Mouse (Mus musculus) urinary bladder, adult 2 months (tissue): ENCODE measurements around the gene Rmnd5a. TPM values are rescaled to one million over a fixed set of nuclear protein-coding genes. Genes with fewer than 3 reads are reported as not detected.

Experiments
- DNase-seq: peaks from one replicate; pipeline ENCODE4 v3.0.0; 2022; ENCODE audit warnings: low spot score
- polyA plus RNA-seq: library from polyadenylated mRNA; depleted of rRNA; stranded (reverse); fragments of >200 nt; gene quantifications from 2 replicates; pipeline ENCODE4 v1.2.3, GENCODE M21; 2012; rRNA removed

Rmnd5a gene
- polyA plus RNA-seq, 1 experiment: 47.4 TPM

DNA sequence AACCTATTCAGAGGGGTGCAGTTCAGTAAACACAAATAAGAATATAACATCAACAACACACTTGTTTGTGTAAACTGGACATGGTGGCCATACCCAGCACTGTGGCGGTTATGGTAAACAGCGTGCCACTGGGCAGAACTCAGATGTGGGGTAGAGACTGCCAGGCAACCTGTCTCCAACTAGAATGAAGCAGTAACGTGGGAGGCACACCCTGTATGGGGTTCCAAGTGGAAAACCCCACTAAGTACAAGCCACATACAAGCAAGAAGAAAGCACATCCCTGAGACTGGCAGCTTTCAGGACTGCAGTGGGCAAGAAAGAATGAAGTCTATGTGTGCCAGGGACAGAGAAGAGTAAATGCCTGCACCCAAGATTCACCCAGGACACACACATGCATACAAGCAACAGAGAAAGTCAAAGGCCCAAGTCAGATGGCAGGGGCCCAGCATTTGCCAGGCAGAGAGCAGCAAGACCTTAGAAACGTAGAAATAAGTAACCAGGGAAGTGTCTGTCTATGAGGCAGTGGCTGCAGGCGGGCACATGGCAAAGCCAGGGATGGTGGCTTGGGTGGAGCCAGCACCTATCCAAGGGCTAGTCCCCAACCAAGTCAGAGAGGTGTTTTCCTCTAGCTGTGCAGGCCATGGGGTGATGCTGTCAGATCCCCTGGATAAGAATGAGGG lies 68.3 kb downstream of the Rmnd5a start:
- DNase-seq: no peak

DNA sequence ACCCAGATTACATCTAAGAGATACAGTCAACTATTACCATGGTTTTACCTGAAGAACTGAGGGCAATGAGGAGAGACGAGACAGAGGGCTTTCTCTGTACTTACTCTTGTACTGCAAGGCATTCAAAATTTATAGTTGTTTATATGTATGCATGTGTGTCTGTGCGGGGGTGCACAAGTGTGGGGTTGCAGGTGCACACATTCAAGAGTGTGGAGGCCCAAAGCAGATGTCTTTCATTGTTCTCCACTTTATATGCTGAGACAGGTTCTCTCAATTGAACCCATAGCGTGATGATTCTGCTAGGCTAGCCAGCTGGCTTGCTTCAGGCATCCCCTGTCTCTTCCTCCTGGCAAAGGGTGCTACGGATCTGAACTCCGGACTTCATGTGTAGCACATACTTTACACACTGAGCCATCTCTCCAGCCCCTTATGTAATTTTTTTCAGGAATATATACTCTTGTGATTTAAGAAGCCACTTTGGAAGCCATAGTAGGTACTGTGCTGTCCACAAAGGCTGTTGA lies 69.3 kb downstream of the Rmnd5a start:
- no peak for DNase-seq

DNA sequence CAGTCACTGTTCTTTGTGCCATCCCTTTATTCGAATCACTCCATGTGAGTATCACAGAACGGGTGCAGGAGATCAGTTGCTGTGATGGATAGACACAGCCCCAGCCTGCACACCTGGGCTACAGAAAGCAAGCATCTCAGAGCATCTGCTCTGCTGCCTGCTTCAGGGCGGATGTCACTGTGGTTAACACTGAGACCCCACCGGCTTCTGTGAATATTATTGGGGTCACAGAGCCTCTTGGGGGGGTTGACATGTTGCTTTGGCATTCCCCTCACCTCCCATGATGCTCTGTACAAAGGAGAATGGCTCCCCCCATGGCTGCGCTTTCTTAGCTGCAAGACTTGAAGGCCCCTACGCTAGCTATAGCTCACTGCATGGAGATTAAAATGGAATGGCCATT lies 71.0 kb downstream of the Rmnd5a start:
- DNase-seq: no peak

DNA sequence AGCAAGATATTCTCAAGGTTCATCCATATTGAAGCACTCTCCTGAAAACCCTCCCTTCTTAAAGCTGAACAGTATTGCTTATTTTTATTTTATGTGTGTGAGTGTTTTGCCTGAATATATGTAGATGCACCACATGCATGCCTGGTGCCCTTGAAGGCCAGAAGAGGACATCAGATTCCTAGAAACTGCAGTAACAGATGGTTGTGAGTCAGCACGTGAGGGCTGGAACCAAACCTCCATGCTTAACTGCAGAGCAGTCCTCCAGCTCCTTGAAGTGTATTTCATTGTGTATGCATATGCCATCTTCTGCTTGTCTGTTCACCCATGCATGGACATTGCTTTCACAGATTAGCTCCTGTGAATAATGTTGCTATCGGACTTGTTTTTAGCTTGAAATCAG lies 76.4 kb downstream of the Rmnd5a start:
- DNase-seq: no peak

DNA sequence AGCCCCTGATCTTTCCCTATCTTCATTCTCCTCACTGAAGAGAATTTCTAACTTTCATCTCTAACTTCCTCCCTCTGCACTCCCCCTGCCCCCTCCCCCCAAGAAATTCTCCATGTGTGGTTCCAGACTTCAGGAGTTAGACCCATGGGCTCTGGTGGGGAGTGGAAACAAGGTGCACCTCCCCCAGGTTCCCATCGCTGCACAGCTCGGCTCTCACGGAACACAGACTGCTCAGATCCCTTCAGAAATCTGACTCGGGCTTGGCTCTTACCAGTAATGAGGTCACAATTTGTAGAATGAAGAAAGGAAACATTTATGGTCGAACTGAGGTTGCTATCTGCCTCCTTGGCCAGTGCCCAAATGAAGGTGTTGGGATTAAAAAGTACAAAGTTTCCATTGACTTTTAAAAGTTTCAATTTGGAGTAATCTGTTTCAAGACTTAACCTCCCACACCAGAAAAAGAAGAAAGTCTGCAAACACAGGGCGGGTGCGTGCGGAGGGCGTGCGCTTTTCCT lies 79.2 kb downstream of the Rmnd5a start:
- DNase-seq: no peak

DNA sequence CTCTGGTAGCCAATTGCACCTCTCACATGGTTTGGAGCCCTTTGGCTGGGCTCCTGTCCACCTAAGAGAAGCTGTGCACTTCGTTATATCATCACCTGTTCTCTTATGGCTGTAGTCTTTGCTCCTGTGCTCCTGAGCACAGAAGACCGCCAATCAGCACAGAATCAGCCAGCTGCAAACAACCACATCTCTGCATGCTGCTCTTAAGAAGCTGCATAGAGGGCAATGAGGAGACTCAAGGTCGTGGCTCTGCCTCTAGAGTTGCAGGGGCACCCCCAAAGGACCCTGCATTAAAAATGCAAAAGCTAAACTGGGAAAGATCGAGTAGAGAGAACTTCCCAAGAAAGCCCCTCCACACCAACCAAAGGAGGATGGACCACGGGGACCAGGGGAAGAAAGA lies 79.7 kb downstream of the Rmnd5a start:
- no peak for DNase-seq

DNA sequence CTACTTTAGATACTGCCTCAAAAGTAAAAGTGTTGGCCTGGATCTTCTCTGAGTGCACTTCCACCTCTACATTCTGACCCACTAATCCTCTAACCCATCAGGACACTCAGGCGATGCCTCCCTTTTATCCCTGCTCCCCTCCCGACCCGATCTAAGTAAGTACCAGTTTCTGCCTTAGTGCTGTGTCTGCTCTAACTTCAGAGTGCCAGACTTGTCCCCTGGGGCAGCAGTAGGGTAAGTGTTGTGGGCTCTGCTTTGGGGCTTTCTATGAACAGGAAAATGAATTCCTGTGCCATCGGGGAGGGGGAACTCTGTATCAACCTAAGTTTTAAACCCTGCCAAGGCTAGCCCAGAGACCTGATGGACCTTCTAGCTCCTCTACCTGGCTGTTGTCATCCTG lies 80.2 kb downstream of the Rmnd5a start:
- DNase-seq: no peak

DNA sequence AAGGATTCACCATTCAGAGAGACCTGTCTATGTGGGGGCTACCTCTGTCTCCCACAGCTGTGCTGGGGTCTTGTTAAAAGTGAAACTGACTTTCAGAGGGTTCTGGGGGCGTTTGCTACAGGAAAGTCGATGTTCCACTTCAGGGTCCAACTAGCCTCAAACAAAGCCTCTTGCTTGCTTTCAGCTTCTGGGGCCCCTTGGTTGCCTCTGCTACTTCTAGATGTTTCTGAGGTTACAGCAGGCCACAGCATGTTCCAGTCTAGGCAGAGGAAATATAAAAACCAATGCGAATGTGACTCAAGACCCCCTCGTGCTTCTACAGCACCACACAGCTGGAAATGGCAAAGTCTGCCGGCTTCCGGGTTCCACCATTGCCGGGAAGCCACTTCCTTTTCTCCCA lies 82.9 kb downstream of the Rmnd5a start:
- no peak for DNase-seq

DNA sequence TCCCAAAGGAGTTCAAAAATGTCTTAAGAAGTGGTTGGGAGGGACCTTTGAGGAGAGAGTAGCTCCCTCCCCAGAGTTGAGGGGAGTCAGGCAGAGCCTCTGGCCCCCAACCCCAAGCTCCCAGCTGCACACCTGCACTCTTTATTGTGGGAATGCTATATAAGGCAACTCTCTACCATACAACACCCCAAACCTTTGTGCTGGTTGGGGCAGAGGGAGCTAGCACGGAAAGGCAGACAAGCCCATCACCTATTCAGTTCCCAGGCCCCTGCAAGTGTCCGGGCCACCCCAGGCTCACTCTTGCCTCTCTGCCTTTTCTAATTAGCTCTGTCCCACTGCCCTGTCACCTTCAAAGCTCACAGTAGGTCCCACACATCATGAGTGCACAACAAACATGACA lies 86.7 kb downstream of the Rmnd5a start:
- no peak for DNase-seq

DNA sequence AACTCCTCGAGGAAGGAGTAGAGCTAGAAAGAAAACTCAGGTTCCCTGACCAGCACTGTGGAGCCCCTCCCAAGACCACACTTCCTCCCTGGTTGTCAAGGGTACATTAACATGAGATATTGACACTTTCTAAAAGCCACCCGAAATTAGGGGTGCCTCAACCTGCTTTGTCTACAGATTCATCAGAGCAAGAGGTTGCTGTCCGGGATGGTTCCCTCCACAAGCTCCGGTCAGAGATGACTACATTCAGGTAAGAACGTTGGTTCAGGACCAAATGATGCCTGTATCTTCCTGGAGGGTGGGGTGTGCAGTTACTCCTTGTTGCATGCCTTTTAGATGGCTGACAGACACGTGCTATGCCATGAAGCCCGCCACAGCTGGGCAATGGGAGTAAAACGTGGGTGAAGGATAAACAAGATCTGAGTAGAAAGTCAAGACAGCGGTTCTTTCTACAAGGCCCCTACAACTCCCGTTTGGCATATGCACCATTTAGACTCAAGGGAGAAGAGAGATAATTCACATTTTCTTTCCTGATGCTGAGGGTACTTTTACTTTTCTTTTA lies 87.5 kb downstream of the Rmnd5a start:
- no peak for DNase-seq

DNA sequence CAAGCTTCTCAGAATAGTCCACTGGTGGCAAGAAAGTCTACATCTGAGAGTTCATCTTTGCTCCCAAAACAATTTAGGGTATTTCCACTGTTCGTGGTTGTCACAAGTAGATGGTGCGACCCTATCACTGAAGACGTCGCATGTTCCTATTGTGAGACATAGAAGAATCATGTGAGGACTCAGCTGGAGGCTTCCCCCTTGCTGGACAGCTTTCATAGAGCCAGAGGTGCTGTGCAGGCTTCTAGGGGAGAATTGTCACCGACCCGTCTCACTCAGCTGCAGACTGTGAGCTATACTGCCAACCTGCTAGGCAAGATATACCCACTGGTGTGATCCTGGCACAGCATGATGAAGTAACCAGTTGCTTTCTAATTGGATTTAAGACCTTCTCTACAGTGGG lies 88.2 kb downstream of the Rmnd5a start:
- DNase-seq: no peak

DNA sequence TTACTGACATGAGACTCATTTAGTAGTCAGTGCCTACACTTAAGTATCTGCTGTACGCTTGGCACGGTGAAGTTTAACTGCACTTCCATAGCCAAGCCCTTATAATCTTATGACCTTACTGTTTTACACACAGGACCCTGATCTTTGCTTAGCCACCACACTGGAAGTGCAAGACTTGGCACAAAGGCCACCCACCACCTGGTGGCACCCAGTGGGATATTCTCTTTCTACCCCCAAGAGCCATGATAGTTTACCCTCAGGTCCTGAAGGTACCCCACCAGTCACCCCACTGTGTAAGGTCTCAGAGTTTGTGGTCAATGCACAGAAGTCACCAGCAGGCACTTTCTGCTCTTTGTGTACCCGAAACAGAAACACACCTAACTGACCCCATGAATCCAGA lies 89.2 kb downstream of the Rmnd5a start:
- DNase-seq: no peak

DNA sequence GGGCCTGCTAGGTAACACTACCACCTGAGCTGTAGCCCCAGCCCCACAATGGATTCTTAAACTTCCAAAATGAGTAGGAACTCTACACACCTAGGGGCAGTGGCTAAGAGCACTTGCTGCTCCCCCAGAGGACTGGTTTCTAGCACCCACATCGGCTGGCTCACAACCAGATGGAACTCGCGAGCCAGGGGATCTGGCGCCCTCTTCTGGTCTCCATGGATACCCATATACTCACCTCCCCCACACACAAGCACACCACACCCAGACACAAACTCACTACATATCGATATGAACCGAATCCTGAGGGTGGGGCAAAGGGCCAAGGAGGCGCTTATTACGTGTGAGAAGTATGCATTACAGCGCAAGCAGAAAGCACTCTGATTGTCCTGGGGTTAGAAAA lies 92.4 kb downstream of the Rmnd5a start:
- DNase-seq: no peak

DNA sequence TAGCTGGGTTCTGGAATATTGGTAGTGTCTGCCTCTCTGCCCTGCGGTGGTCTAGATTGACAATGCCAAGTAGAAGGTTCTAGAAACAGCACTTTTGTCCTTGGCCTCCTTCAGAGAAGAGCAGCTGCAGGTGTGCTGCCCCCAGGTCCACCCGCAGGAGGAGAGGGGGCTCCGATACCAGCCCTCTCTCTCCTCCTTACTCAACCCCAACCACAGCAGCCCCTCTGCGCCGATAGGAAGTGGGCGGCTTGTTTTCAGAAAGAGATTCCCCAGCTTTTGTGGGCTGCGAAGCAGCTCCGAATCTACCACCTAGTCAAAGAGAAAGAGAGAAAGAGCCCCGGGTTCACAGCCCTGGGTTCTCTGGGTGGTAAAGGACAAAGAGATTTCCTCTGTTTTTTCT lies 99.3 kb downstream of the Rmnd5a start:
- no peak for DNase-seq

DNA sequence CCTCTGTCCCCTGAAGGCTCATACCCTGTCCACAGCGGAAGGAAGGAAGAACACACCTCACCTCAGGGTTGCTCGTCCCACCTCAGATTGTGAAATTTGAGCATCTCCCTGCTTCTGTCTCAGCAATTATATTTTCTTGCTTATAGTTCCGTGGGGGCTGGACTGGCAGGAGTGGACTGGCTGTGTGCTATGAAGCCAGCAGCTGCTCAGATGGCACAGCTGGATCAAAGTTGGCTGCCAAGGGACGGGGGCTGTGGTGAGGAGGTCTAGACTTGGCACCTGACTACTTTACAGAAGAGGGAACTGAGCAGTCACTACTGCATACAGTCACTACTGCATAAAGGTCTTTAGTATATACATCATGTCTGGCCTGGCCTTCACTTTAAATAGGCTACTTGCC lies 101.1 kb downstream of the Rmnd5a start:
- DNase-seq: no peak

DNA sequence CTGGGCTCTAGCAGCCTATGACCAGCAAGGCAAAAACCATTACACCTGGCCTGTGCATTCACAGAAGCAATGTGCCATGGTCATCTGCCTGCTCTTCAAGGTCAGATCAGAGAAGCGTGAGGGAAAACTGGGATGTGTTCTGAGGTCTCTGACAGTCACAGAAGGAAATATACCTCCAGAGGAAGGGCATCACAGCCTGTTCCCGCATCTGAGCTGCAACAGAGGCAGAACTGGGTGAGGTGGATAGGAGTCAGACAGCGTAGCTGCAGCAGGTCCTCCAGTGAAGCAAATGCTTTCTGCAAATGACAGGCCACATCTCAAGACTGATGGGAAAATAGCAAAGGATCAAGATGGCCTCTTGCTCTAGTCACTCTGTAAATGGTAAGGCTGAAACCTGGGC lies 101.5 kb downstream of the Rmnd5a start:
- no peak for DNase-seq

Other genes with a start within 250 kb of the Rmnd5a start
- 0.37 and 0.78 TPM in 2 replicates for gene Fabp1, start 240.8 kb downstream of the Rmnd5a start, polyA plus RNA-seq
- gene Krcc1, start 169.0 kb downstream of the Rmnd5a start, polyA plus RNA-seq: 55.8 and 60.0 TPM in 2 replicates
- gene Smyd1, start 118.4 kb downstream of the Rmnd5a start, polyA plus RNA-seq: 0.22 TPM in 2 replicates
- 0.28 and 0.31 TPM in 2 replicates for gene Cd8b1, start 117.8 kb downstream of the Rmnd5a start, polyA plus RNA-seq
- 0.29 and 0.73 TPM in 2 replicates for gene Cd8a, start 67.2 kb downstream of the Rmnd5a start, polyA plus RNA-seq
- 27.9 and 29.4 TPM in 2 replicates for gene Rnf103, start 53.3 kb upstream of the Rmnd5a start, polyA plus RNA-seq
- 121 and 128 TPM in 2 replicates for gene Chmp3, start 103.2 kb upstream of the Rmnd5a start, polyA plus RNA-seq
- gene Kdm3a, start 192.4 kb upstream of the Rmnd5a start, polyA plus RNA-seq: 38.7 and 40.6 TPM in 2 replicates